Mouse (Mus musculus) heart, adult 2 months (tissue): ENCODE results near the gene Ppp2r5a. TPM values are rescaled to one million over a fixed set of nuclear protein-coding genes. Genes with fewer than 3 reads are reported as not detected.

Source experiments
- DNase-seq, 2 experiments: peaks; one replicate each; pipeline ENCODE4 v3.0.0; 2021
- H3K27ac ChIP-seq: fragments of 200-600 bp; 2 replicates; pipeline ENCODE4 v1.8.1; 2022
- H3K27me3 ChIP-seq: fragments of 200-500 bp; 2 replicates; pipeline ENCODE4 v1.6.1; 2012; ENCODE audit warnings: mild to moderate bottlenecking, low read length, inconsistent platforms, mixed read lengths; ENCODE audit not compliant: control insufficient read depth, insufficient read depth
- H3K36me3 ChIP-seq: fragments of 200-500 bp; 2 replicates; pipeline ENCODE4 v1.6.1; 2012; ENCODE audit warnings: low read length, inconsistent platforms; ENCODE audit not compliant: control insufficient read depth, insufficient read depth
- H3K4me1 ChIP-seq: fragments of 200-500 bp; 2 replicates; pipeline ENCODE4 v1.6.1; 2011; ENCODE audit warnings: low read length; ENCODE audit not compliant: control insufficient read depth, insufficient read depth
- H3K4me3 ChIP-seq: fragments of 200-600 bp; 2 replicates; pipeline ENCODE4 v1.8.1; 2022
- H3K79me2 ChIP-seq: fragments of 200-500 bp; replicated peaks from 2 replicates; pipeline ENCODE4 v1.6.1; 2012; ENCODE audit warnings: mild to moderate bottlenecking, inconsistent platforms, low read length, moderate library complexity, mixed read lengths; ENCODE audit not compliant: control insufficient read depth, insufficient read depth
- H3K9ac ChIP-seq: fragments of 200-500 bp; 2 replicates; pipeline ENCODE4 v1.6.1; 2012; ENCODE audit warnings: low read depth, mild to moderate bottlenecking, control low read depth, inconsistent platforms, low read length, mixed read lengths
- CTCF ChIP-seq: fragments of 200-600 bp; IDR thresholded peaks from 2 replicates; pipeline ENCODE4 v1.8.1; 2022; ENCODE audit warnings: antibody characterized with exemption, mild to moderate bottlenecking, moderate library complexity
- EP300 ChIP-seq: fragments of 200-500 bp; IDR thresholded peaks from 2 replicates; pipeline ENCODE4 v1.6.1; 2011; ENCODE audit warnings: low read depth, low read length, control low read depth; ENCODE audit not compliant: insufficient read depth
- POLR2A ChIP-seq: fragments of 200-500 bp; IDR thresholded peaks from 2 replicates; pipeline ENCODE4 v1.6.1; 2011; ENCODE audit warnings: mild to moderate bottlenecking, low read depth, low read length, control low read depth; ENCODE audit not compliant: insufficient read depth
- WGBS: fragments of 180-500 bp; shearing (Covaris S2); methylation state at CpG from one replicate; pipeline ENCODE4 v1.1.7; 2018; 5-methylcytosine and 5-hydroxymethylcytosine counted together
- intact Hi-C: fragments of 180-260 bp; cut with DNase I; formaldehyde crosslinking; loops from one replicate; pipeline ENCODE4 v1.15.1; 2025
- polyA plus RNA-seq: library from polyadenylated mRNA; depleted of rRNA; stranded (reverse); fragments of >200 nt; gene quantifications from 2 replicates; pipeline ENCODE4 v1.2.3, GENCODE M21; 2012
- total RNA-seq, 2 experiments: library from RNA; stranded (reverse); gene quantifications; 2 replicates each; pipeline ENCODE4 v1.2.3; 2021

Gene Ppp2r5a
- total and polyA plus RNA-seq, 3 experiments, result 53.7 to 110 (median 105) TPM

DNA sequence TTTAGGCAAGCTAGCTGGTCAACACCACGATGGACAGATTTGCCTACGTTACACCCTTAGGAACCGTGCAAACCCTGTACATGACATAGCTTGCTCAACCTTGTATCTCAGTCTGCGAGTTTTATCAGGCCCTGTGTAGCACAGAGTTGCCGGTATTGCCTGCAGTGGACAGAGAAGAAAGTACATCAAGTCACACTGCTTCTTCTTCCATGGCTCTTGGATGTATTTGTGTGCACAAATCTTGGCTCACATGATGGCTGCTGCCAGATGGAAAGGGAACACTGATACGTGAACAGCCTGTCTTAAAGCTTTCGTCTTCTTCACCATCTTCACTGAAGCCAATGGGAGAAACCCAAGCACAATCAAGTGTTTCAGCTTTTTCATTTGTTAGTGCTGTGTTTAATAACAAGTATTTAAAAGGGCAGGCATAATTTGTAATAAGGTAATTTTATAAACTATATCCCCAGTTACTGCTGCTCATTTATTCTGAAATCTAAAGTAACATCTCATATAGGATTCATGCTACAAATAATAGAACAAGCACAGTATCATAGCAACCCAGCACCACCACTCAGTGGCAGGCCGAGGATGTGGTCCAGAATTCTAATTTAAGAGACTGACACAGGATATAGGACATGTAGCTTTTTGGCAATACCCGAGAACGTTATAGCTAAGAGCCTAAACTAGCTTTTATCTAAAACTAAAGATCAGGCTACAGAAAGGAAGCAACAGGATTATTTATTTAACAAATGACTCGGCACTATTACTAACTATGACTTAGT, 20.9 kb downstream of the Ppp2r5a start:
- Histone ChIP-seq H3K27ac (no peak overlapping the region), H3K36me3 (peaks cover 31% of the 10 kb centered on the region), H3K27me3 (no peaks in the 10 kb centered on the region), H3K4me3 (no peak overlapping the region), H3K9ac (no peak overlapping the region), H3K79me2 (peaks cover 5% of the 10 kb centered on the region), H3K4me1 (peaks cover 20% of the 10 kb centered on the region)
- TF ChIP-seq POLR2A (no peak), EP300 (no peak)
- WGBS, result 41% methylated on average over 11 of the region's 11 CpGs
- DNase-seq, result no peak
- intact Hi-C loops, result no loop called here

DNA sequence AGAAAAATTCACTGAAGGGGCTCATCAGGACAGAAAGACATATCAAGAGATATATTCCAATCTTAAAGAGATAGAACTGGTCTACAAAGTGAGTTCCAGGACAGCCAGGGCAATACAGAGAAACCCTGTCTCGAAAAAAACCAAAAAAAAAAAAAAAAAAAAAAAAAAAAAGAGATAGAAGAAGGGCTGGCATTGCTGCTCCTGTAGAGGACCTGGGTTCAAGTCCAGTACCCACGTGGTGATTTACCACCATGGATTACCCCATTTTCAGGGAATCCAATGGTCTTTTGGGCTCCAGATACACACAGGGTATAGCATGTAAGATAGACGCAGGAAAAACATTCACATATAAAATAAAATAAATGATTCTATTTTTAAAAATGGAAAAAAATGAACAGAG, 22.2 kb downstream of the Ppp2r5a start:
- Histone ChIP-seq H3K27me3 (no peaks in the 10 kb centered on the region), H3K27ac (no peak overlapping the region), H3K4me3 (no peak overlapping the region), H3K36me3 (peaks cover 38% of the 10 kb centered on the region), H3K79me2 (peaks cover 5% of the 10 kb centered on the region), H3K9ac (no peak overlapping the region), H3K4me1 (peaks cover 22% of the 10 kb centered on the region)
- no peak for TF ChIP-seq POLR2A
- TF ChIP-seq EP300, result no peak
- TF ChIP-seq CTCF, result no peak
- DNase-seq, result no peak
- intact Hi-C loops, result no loop called here
- 86% methylated on average over 3 of the region's 3 CpGs for WGBS

DNA sequence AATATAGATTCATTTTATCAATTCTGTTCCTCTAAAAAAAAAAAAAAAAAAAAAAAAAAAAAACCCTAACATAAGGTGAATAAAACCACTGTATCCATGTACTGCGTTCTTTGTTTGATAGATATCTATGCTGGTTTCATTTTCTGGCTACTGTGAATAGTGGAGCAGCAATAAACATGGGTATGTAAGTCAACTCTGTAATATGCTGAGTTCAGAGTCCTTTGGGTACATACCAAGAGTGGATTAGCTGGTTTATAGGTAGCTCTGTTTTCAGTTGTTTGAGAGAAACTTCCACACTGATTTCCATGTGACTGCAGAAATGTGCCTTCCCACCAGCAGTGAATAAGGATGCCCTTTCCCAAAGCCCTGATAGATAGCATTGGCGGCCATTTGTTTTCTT, 25.0 kb downstream of the Ppp2r5a start:
- WGBS, result 76% methylated on average over 2 of the region's 2 CpGs
- H3K4me1 ChIP-seq, result peaks cover 26% of the 10 kb centered on the region
- no peak for TF ChIP-seq CTCF
- TF ChIP-seq EP300, result no peak
- TF ChIP-seq POLR2A, result no peak
- H3K36me3 ChIP-seq, result peaks cover 33% of the 10 kb centered on the region
- peaks cover 6% of the 10 kb centered on the region for H3K79me2 ChIP-seq
- no peak overlapping the region for H3K9ac ChIP-seq
- H3K27me3 ChIP-seq, result no peaks in the 10 kb centered on the region
- DNase-seq, result no peak
- H3K27ac ChIP-seq, result no peak overlapping the region
- intact Hi-C loops, result no loop called here
- no peak overlapping the region for H3K4me3 ChIP-seq

DNA sequence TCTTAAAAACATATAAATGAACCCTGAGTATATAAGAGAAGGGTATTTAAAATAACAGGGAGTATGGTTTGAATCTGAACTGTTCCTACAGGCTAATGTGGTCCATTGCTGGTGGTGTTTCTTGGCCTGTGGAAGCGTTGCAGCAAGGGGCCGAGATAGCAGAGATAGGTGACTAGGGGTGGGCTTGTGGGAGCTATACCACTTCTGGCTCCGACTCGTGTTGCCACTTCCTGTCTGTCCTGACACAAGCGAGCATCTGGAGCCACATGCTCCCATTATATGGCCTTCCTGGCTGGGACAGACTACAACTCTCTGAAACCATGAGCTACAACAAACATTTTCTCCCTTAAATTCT, 27.5 kb downstream of the Ppp2r5a start:
- Histone ChIP-seq H3K36me3 (peaks cover 38% of the 10 kb centered on the region), H3K4me1 (peaks cover 17% of the 10 kb centered on the region), H3K27ac (no peak overlapping the region), H3K79me2 (peaks cover 9% of the 10 kb centered on the region), H3K27me3 (no peaks in the 10 kb centered on the region), H3K9ac (no peak overlapping the region), H3K4me3 (no peak overlapping the region)
- 33% methylated on average over 5 of the region's 5 CpGs for WGBS
- no peak for DNase-seq
- intact Hi-C loops, result no loop called here
- TF ChIP-seq EP300 (no peak), CTCF (no peak), POLR2A (no peak)

DNA sequence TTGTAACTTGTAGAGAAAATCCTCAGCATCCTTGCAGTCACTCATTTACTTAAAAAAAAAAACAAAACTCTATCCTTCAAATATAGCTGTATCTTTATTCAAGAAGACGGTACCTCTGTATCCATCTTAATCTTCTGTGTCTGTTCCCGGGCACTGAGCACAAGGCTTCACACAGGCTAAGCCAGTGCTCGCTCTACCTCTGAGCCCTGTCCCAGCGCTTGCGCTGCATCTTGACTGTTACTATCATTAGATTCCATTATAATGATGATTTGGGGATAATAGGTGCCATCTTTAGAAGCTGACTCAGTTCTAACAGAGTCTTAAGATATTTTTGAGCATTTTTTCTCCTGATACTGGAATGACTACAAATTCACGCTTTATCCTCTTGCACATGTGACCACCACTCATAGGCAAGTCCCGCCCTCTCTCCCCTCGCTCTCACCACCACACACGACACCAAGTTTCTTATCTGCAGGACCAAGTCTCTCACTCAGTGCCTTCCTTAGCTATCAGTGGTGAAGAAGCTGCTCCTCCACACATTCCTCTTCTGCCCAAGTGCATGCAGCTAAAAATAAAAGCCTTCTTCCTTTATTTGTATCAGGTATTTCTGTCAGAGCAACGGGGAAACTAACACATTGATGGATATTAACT, 28.0 kb downstream of the Ppp2r5a start:
- 59% methylated on average over 10 of the region's 10 CpGs for WGBS
- TF ChIP-seq EP300 (no peak), POLR2A (no peak), CTCF (no peak)
- Histone ChIP-seq H3K36me3 (peaks cover 34% of the 10 kb centered on the region), H3K4me1 (peaks cover 17% of the 10 kb centered on the region), H3K27me3 (no peaks in the 10 kb centered on the region), H3K27ac (no peak overlapping the region), H3K79me2 (peaks cover 9% of the 10 kb centered on the region), H3K9ac (no peak overlapping the region), H3K4me3 (no peak overlapping the region)
- intact Hi-C loops, result no loop called here
- DNase-seq, result no peak

DNA sequence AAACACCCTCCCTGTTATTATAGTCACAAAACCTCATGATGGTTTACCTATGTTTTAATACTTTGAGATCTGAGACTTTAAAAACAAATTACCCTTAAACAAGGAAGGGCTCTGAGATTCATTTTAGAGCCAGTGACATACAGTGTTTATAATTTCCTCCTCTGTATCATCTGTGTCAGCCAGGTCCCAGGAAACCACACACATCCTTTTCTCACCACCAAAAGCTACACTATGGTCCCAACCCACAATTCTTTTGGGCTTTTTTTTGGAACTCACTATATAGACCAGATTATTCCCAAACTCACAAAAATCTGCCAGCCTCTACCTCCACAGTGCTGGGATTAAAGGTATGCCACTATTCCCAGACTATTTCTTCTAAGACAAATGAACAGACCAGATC, 33.9 kb downstream of the Ppp2r5a start:
- peaks cover 30% of the 10 kb centered on the region for H3K36me3 ChIP-seq

More for the DNA sequence above, 33.9 kb downstream of the Ppp2r5a start:
- Histone ChIP-seq H3K79me2 (peaks cover 11% of the 10 kb centered on the region), H3K27me3 (no peaks in the 10 kb centered on the region), H3K4me1 (peaks cover 8% of the 10 kb centered on the region), H3K27ac (no peak overlapping the region), H3K9ac (no peak overlapping the region), H3K4me3 (no peak overlapping the region)
- intact Hi-C loops, result no loop called here
- DNase-seq, result no peak
- no peak for TF ChIP-seq EP300
- no peak for TF ChIP-seq CTCF
- no peak for TF ChIP-seq POLR2A
